In the genomic region with DNA sequence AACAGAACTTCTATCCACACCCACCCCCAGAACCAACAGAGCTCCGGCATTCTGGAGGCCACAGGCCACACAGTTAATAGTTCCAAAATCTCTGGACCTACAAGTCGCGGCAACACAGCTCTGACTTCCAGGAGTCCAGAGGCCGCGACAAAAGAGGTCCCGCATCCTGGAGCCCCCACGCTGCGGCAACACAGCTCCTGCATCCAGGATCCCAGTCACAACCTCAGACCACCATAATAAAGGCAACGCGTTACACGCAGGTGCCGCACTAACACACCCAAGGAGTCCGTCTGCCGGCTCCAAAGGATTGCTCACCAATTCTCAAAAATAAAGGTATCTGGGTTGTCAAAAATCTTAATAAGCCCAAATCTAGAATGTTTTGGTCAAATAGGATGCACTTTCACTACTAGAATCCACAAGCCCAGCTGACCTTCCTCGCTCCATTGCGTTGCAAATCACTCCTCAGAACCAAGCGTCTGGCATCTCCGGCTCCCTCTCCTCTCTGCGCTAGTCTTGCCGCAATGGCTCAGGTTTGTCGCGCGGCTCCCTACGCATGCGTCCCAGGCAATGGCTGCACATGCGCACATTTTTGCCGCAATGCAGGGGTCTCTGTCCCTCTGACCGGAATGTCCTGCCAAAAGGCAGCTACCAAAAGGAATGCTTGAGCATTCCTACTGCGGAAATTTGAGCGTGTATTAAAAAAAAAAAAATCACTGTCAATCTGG, we compare ENCODE assay signal across 9 mouse cellular contexts. TPM values are rescaled to one million over a fixed set of nuclear protein-coding genes. Genes with fewer than 3 reads are reported as not detected.
DNase-seq lines count a peak whose midpoint lies in the region; ATAC-seq and TF ChIP-seq lines count a peak whose summit lies in the region.
"Had no signal": no experiment of that assay in that cellular context is flagged by ENCODE, and none has a peak within 500 bp of the region (broad histone marks: within the 10 kb centered on the region; RNA-seq: fewer than 3 reads in every experiment).

Snurf (minus strand) TSS at position 444 of the 725 bp plus-strand sequence.
Gm38393 (minus strand) TSS at position 459 of the 725 bp plus-strand sequence.

- H3K9me3 ChIP-seq in embryonic facial prominence, embryonic 12.5 days = peaks cover 13% of the 10 kb centered on the region
- peaks cover 23% of the 10 kb centered on the region for H3K9me3 ChIP-seq in limb, embryonic 13.5 days
- peaks cover 12% of the 10 kb centered on the region; the same call in 1 of the 2 replicates for H3K9me3 ChIP-seq in midbrain, postnatal 0 days (ENCODE audit: low read length)
- no peaks in the 10 kb centered on the region for H3K9me3 ChIP-seq in stomach, postnatal 0 days (ENCODE audit: control insufficient read depth, low read length)

- TF ChIP-seq POLR2A in thymus, adult 2 months (IDR thresholded peaks at IDR 0.05; ENCODE audit: control insufficient read depth, extremely low read depth, insufficient read depth, low read length, poor library complexity) = no peak

- no peaks in the 10 kb centered on the region for H3K36me3 ChIP-seq in thymus, adult 2 months (ENCODE audit: control insufficient read depth, insufficient read depth, low read length)
- no peaks in the 10 kb centered on the region for H3K36me3 ChIP-seq in embryonic facial prominence, embryonic 12.5 days
- H3K36me3 ChIP-seq in limb, embryonic 13.5 days = no peaks in the 10 kb centered on the region
- H3K36me3 ChIP-seq in midbrain, postnatal 0 days (ENCODE audit: insufficient read depth, low read length) = no peaks in the 10 kb centered on the region
- H3K36me3 ChIP-seq in stomach, postnatal 0 days (ENCODE audit: control insufficient read depth, insufficient read depth, low read length) = no peaks in the 10 kb centered on the region

- no peak for TF ChIP-seq CTCF in thymus, adult 2 months (IDR thresholded peaks at IDR 0.05; ENCODE audit: borderline replicate concordance, control insufficient read depth, extremely low read depth, insufficient read depth, low read length, poor library complexity)
- no peak for TF ChIP-seq CTCF in midbrain, postnatal 0 days (IDR thresholded peaks at IDR 0.05)
- TF ChIP-seq CTCF in stomach, postnatal 0 days (IDR thresholded peaks at IDR 0.05; ENCODE audit: low read depth) = no peak

- 53% methylated on average over 30 of the region's 30 CpGs for WGBS in thymus, adult 2 months
- 46% methylated on average over 30 of the region's 30 CpGs for WGBS in embryonic facial prominence, embryonic 12.5 days
- WGBS in limb, embryonic 13.5 days = 52% methylated on average over 30 of the region's 30 CpGs
- WGBS in midbrain, postnatal 0 days = 52% methylated on average over 30 of the region's 30 CpGs
- WGBS in stomach, postnatal 0 days = 43% methylated on average over 30 of the region's 30 CpGs

- no peak for TF ChIP-seq EP300 in stomach, postnatal 0 days (optimal IDR thresholded peaks at IDR 0.05)

- no peak within 1 kb of the TSS for H3K4me3 ChIP-seq in thymus, adult 2 months (ENCODE audit: control insufficient read depth, insufficient read depth, low read length)
- H3K4me3 ChIP-seq in embryonic facial prominence, embryonic 12.5 days = peak within 1 kb of the TSS; percentile 52
- H3K4me3 ChIP-seq in limb, embryonic 13.5 days = peak within 1 kb of the TSS; percentile 57
- peak within 1 kb of the TSS; percentile 36 for H3K4me3 ChIP-seq in midbrain, postnatal 0 days (ENCODE audit: low read depth, low read length)
- H3K4me3 ChIP-seq in stomach, postnatal 0 days (ENCODE audit: low read depth, low read length) = peak within 1 kb of the TSS; percentile 49

- ATAC-seq in embryonic facial prominence, embryonic 12.5 days (ENCODE audit: insufficient number of reproducible peaks, insufficient read depth, low FRiP score, low TSS enrichment) = peak; percentile 75
- peak; percentile 59; the same call in 1 of the 2 replicates for ATAC-seq in limb, embryonic 13.5 days (ENCODE audit: low FRiP score, low read depth)
- peak; percentile 65 for ATAC-seq in midbrain, postnatal 0 days (ENCODE audit: low FRiP score)
- no peak; the same call in 1 of the 2 replicates for ATAC-seq in stomach, postnatal 0 days (ENCODE audit: low FRiP score, low TSS enrichment)

- peak; percentile 21 for DNase-seq in thymus, postnatal 14 days
- no peak for DNase-seq in thymus, adult 2 months
- DNase-seq in heart, adult 8-10 months (ENCODE audit: low spot score) = peak; percentile 53
- peak; percentile 76 for DNase-seq in kidney, adult 9 months
- DNase-seq in midbrain, postnatal 0 days (ENCODE audit: low spot score) = peak; percentile 90
- peak; percentile 34 for DNase-seq in stomach, postnatal 0 days (ENCODE audit: low spot score)

- no peak within 1 kb of the TSS for H3K27ac ChIP-seq in thymus, adult 2 months (ENCODE audit: control insufficient read depth, insufficient read depth, low read length)
- H3K27ac ChIP-seq in embryonic facial prominence, embryonic 12.5 days = peak within 1 kb of the TSS; percentile 68; the same call in 1 of the 2 replicates
- peak within 1 kb of the TSS; percentile 15; the same call in 1 of the 2 replicates for H3K27ac ChIP-seq in limb, embryonic 13.5 days
- H3K27ac ChIP-seq in midbrain, postnatal 0 days (ENCODE audit: low read depth, low read length) = peak within 1 kb of the TSS; percentile 86
- H3K27ac ChIP-seq in stomach, postnatal 0 days (replicated peaks) = no peak within 1 kb of the TSS

- peak within 1 kb of the TSS; percentile 37 for H3K9ac ChIP-seq in embryonic facial prominence, embryonic 12.5 days
- peak within 1 kb of the TSS; percentile 66 for H3K9ac ChIP-seq in limb, embryonic 13.5 days
- H3K9ac ChIP-seq in midbrain, postnatal 0 days (replicated peaks; ENCODE audit: low read length, poor library complexity, severe bottlenecking) = peak within 1 kb of the TSS; percentile 71
- peak within 1 kb of the TSS; percentile 50 for H3K9ac ChIP-seq in stomach, postnatal 0 days (ENCODE audit: low read length)

- H3K4me2 ChIP-seq in embryonic facial prominence, embryonic 12.5 days (replicated peaks) = peak within 1 kb of the TSS; percentile 51
- H3K4me2 ChIP-seq in limb, embryonic 13.5 days (replicated peaks) = peak within 1 kb of the TSS; percentile 65
- H3K4me2 ChIP-seq in midbrain, postnatal 0 days (ENCODE audit: low read depth, low read length, poor library complexity, severe bottlenecking) = peak within 1 kb of the TSS; percentile 42
- peak within 1 kb of the TSS; percentile 68 for H3K4me2 ChIP-seq in stomach, postnatal 0 days (replicated peaks; ENCODE audit: low read depth)

- H3K27me3 ChIP-seq in thymus, adult 2 months (ENCODE audit: control insufficient read depth, insufficient read depth, low read length) = no peaks in the 10 kb centered on the region
- no peaks in the 10 kb centered on the region for H3K27me3 ChIP-seq in embryonic facial prominence, embryonic 12.5 days
- no peaks in the 10 kb centered on the region for H3K27me3 ChIP-seq in limb, embryonic 13.5 days
- no peaks in the 10 kb centered on the region for H3K27me3 ChIP-seq in midbrain, postnatal 0 days (ENCODE audit: insufficient read depth, low read length)
- H3K27me3 ChIP-seq in stomach, postnatal 0 days (ENCODE audit: control insufficient read depth, insufficient read depth, low read length) = no peaks in the 10 kb centered on the region

- H3K4me1 ChIP-seq in thymus, adult 2 months (replicated peaks; ENCODE audit: control insufficient read depth, insufficient read depth, low read length) = no peaks in the 10 kb centered on the region
- no peaks in the 10 kb centered on the region for H3K4me1 ChIP-seq in embryonic facial prominence, embryonic 12.5 days
- H3K4me1 ChIP-seq in limb, embryonic 13.5 days = no peaks in the 10 kb centered on the region
- no peaks in the 10 kb centered on the region for H3K4me1 ChIP-seq in midbrain, postnatal 0 days (ENCODE audit: insufficient read depth, low read length)
- no peaks in the 10 kb centered on the region for H3K4me1 ChIP-seq in stomach, postnatal 0 days (replicated peaks; ENCODE audit: control insufficient read depth, insufficient read depth)

RNA-seq across cellular contexts. Expression of gene Snurf, which starts in this region (rescaled TPM):
- not detected in 2 replicates for polyA plus RNA-seq in thymus, adult 2 months (2012; rRNA removed)
- polyA plus RNA-seq in embryonic facial prominence, embryonic 12.5 days (2016; fragmentation: Nextera tagmentation; extraction: Ambion mirVana) = 28.7 and 51.3 TPM in 2 replicates
- total RNA-seq in heart, adult 8-10 months (2022) = 100 to 1,000 TPM; 276 to 345 (median 292) TPM
- 32.4 and 32.9 TPM in 2 replicates for polyA plus RNA-seq in limb, embryonic 13.5 days (2015; fragmentation: Nextera tagmentation; extraction: Ambion mirVana)
- not detected in 2 replicates for total RNA-seq in midbrain, postnatal 0 days (2014; rRNA removed)
- polyA plus RNA-seq in midbrain, postnatal 0 days (2015; fragmentation: Nextera tagmentation; extraction: Ambion mirVana) = 816 and 853 TPM in 2 replicates
- polyA plus RNA-seq in stomach, postnatal 0 days (2015; fragmentation: Nextera tagmentation; extraction: Ambion mirVana) = 16.8 and 18.1 TPM in 2 replicates
- total RNA-seq: MEL had no signal

RNA-seq across cellular contexts. Expression of gene Gm38393, which starts in this region (rescaled TPM):
- polyA plus RNA-seq in thymus, adult 2 months (2012; rRNA removed) = 0.05 TPM in 2 replicates
- 0.43 and 1.5 TPM in 2 replicates for polyA plus RNA-seq in embryonic facial prominence, embryonic 12.5 days (2016; fragmentation: Nextera tagmentation; extraction: Ambion mirVana)
- 1 to 10 TPM; 2.0 to 4.1 (median 2.8) TPM for total RNA-seq in heart, adult 8-10 months (2022)
- polyA plus RNA-seq in limb, embryonic 13.5 days (2015; fragmentation: Nextera tagmentation; extraction: Ambion mirVana) = 0.23 and 0.39 TPM in 2 replicates
- total RNA-seq in midbrain, postnatal 0 days (2014; rRNA removed) = 70.7 and 108 TPM in 2 replicates
- 3.7 and 5.7 TPM in 2 replicates for polyA plus RNA-seq in midbrain, postnatal 0 days (2015; fragmentation: Nextera tagmentation; extraction: Ambion mirVana)
- 0.12 and 0.15 TPM in 2 replicates for polyA plus RNA-seq in stomach, postnatal 0 days (2015; fragmentation: Nextera tagmentation; extraction: Ambion mirVana)
- total RNA-seq: MEL had no signal

Comparison
In these comparisons a context has a peak if more than half of its experiments do, and no peak if none do; other contexts are left out.
1. RNA of gene Snurf (total RNA-seq): 276 to 345 TPM in heart, adult 8-10 months; not detected in midbrain, postnatal 0 days; every median in the first group is over 100 times any median in the second.
2. RNA of gene Gm38393 (total RNA-seq): 70.7 to 108 TPM in midbrain, postnatal 0 days; 2.0 to 4.1 TPM in heart, adult 8-10 months; every median in the first group is over 10 times any median in the second.
3. RNA of gene Snurf (polyA plus RNA-seq): 816 to 853 TPM in midbrain, postnatal 0 days, 28.7 to 51.3 TPM in embryonic facial prominence, embryonic 12.5 days, 32.4 to 32.9 TPM in limb, embryonic 13.5 days and 16.8 to 18.1 TPM in stomach, postnatal 0 days; not detected in thymus, adult 2 months; every median in the first group is over 10 times any median in the second.
4. RNA of gene Snurf (polyA plus RNA-seq): 816 to 853 TPM in midbrain, postnatal 0 days; 28.7 to 51.3 TPM in embryonic facial prominence, embryonic 12.5 days, 32.4 to 32.9 TPM in limb, embryonic 13.5 days and 16.8 to 18.1 TPM in stomach, postnatal 0 days; every median in the first group is over 10 times any median in the second.
5. H3K27ac ChIP-seq: peak in embryonic facial prominence, embryonic 12.5 days (single experiment), limb, embryonic 13.5 days (single experiment) and midbrain, postnatal 0 days (single experiment); none in thymus, adult 2 months (single experiment) and stomach, postnatal 0 days (single experiment).
6. Peak in every context shown above with its lines, with median percentiles within 50 percentile points of each other: H3K4me2 ChIP-seq and H3K9ac ChIP-seq.